Mouse (Mus musculus): ENCODE data around the gene Pbx1.

The Pbx1 gene

GRCm38 (mm10) chr1:168384594-168384955, 47.5 kb downstream of the Pbx1 start:
- in situ Hi-C loops (cut with MboI; ENCODE audit: unreplicated experiment in 2 of 2), result no loop called here

GRCm38 (mm10) chr1:168383832-168384593, 48.1 kb downstream of the Pbx1 start:
- in situ Hi-C loops (cut with MboI; ENCODE audit: unreplicated experiment in 2 of 2), result no loop called here

- in situ Hi-C loops (cut with MboI; ENCODE audit: unreplicated experiment in 2 of 2), result no loop called here
These were observed 49.3 kb downstream of the Pbx1 start for GRCm38 (mm10) chr1:168382823-168383157.

- in situ Hi-C loops (cut with MboI; ENCODE audit: unreplicated experiment in 2 of 2), result no loop called here
These were observed 49.8 kb downstream of the Pbx1 start for GRCm38 (mm10) chr1:168382106-168382822.

- in situ Hi-C loops (cut with MboI; ENCODE audit: unreplicated experiment in 2 of 2), result no loop called here
These were observed 50.6 kb downstream of the Pbx1 start for GRCm38 (mm10) chr1:168381451-168381850.

- in situ Hi-C loops (cut with MboI; ENCODE audit: unreplicated experiment in 2 of 2), result no loop called here
These were observed 51.8 kb downstream of the Pbx1 start for GRCm38 (mm10) chr1:168380241-168380770.

- in situ Hi-C loops (cut with MboI; ENCODE audit: unreplicated experiment in 2 of 2), result no loop called here
These were observed 54.4 kb downstream of the Pbx1 start for GRCm38 (mm10) chr1:168377650-168378049.

GRCm38 (mm10) chr1:168376330-168376729, 55.7 kb downstream of the Pbx1 start:
- in situ Hi-C loops (cut with MboI; ENCODE audit: unreplicated experiment in 2 of 2), result no loop called here

GRCm38 (mm10) chr1:168374953-168375600, 57.0 kb downstream of the Pbx1 start:
- in situ Hi-C loops (cut with MboI; ENCODE audit: unreplicated experiment in 2 of 2), result no loop called here

- in situ Hi-C loops (cut with MboI; ENCODE audit: unreplicated experiment in 2 of 2), result no loop called here
These were observed 60.0 kb downstream of the Pbx1 start for GRCm38 (mm10) chr1:168372089-168372488.

- in situ Hi-C loops (cut with MboI; ENCODE audit: unreplicated experiment in 2 of 2), result no loop called here
These were observed 61.1 kb downstream of the Pbx1 start for GRCm38 (mm10) chr1:168370966-168371365.

GRCm38 (mm10) chr1:168366261-168366660, 65.8 kb downstream of the Pbx1 start:
- in situ Hi-C loops (cut with MboI; ENCODE audit: unreplicated experiment in 2 of 2), result no loop called here

- in situ Hi-C loops (cut with MboI; ENCODE audit: unreplicated experiment in 2 of 2), result no loop called here
These were observed 67.7 kb downstream of the Pbx1 start for GRCm38 (mm10) chr1:168364325-168364724.

GRCm38 (mm10) chr1:168363053-168363452, 69.0 kb downstream of the Pbx1 start:
- in situ Hi-C loops (cut with MboI; ENCODE audit: unreplicated experiment in 2 of 2), result no loop called here

GRCm38 (mm10) chr1:168362464-168362863, 69.6 kb downstream of the Pbx1 start:
- in situ Hi-C loops (cut with MboI; ENCODE audit: unreplicated experiment in 2 of 2), result no loop called here

GRCm38 (mm10) chr1:168357680-168358611, 74.1 kb downstream of the Pbx1 start:
- in situ Hi-C loops (cut with MboI; ENCODE audit: unreplicated experiment in 2 of 2), result no loop called here

GRCm38 (mm10) chr1:168356970-168357441, 75.1 kb downstream of the Pbx1 start:
- in situ Hi-C loops (cut with MboI; ENCODE audit: unreplicated experiment in 2 of 2), result no loop called here

- in situ Hi-C loops (cut with MboI; ENCODE audit: unreplicated experiment in 2 of 2), result no loop called here
These were observed 76.0 kb downstream of the Pbx1 start for GRCm38 (mm10) chr1:168355985-168356556.

- in situ Hi-C loops (cut with MboI; ENCODE audit: unreplicated experiment in 2 of 2), result no loop called here
These were observed 77.1 kb downstream of the Pbx1 start for GRCm38 (mm10) chr1:168354934-168355333.

Data from v-Abl transformed pro-B cells (cell line).